Mouse (Mus musculus) midbrain, postnatal 0 days (tissue): ENCODE measurements around the gene Krt17. TPM values are rescaled to one million over a fixed set of nuclear protein-coding genes. Genes with fewer than 3 reads are reported as not detected.
A peak's percentile ranks its signal among the peaks of the same experiment; 100 is the strongest.
"Not testable (repeated sequence)": the region's sequence is repeated elsewhere in the genome, so short reads cannot be mapped to it uniquely, and the experiment has no call there.

Experiments
- ATAC-seq: fragments of 200-750 bp; cut with Nextera tagmentation; 2 replicates; pipeline ENCODE4 v1.8.0; 2017; ENCODE audit warnings: moderate number of reproducible peaks, mild to moderate bottlenecking, moderate TSS enrichment, moderate library complexity; ENCODE audit not compliant: low FRiP score
- DNase-seq: peaks from one replicate; pipeline ENCODE4 v3.0.0-alpha.2; 2015; ENCODE audit warnings: low spot score
- H3K27ac ChIP-seq: fragments of 300-500 bp; sonication (generic); 2 replicates; pipeline ENCODE4 v1.5.1; 2014; ENCODE audit warnings: low read depth, mild to moderate bottlenecking, low read length, mixed read lengths
- H3K27me3 ChIP-seq: fragments of 300-500 bp; sonication (generic); 2 replicates; pipeline ENCODE4 v1.6.1; 2014; ENCODE audit warnings: low read length, control low read depth, mixed read lengths; ENCODE audit not compliant: insufficient read depth
- H3K36me3 ChIP-seq: fragments of 300-500 bp; sonication (generic); 2 replicates; pipeline ENCODE4 v1.6.1; 2014; ENCODE audit warnings: low read length, control low read depth, mixed read lengths; ENCODE audit not compliant: insufficient read depth
- H3K4me1 ChIP-seq: fragments of 300-500 bp; sonication (generic); 2 replicates; pipeline ENCODE4 v1.6.1; 2014; ENCODE audit warnings: mild to moderate bottlenecking, control low read depth, antibody characterized with exemption, low read length, mixed read lengths; ENCODE audit not compliant: insufficient read depth
- H3K4me2 ChIP-seq: fragments of 300-500 bp; sonication (generic); 2 replicates; pipeline ENCODE4 v1.6.1; 2014; ENCODE audit warnings: low read depth, mild to moderate bottlenecking, low read length, mixed read lengths; ENCODE audit not compliant: poor library complexity, severe bottlenecking
- H3K4me3 ChIP-seq: fragments of 300-500 bp; sonication (generic); 2 replicates; pipeline ENCODE4 v1.5.1; 2014; ENCODE audit warnings: low read depth, mild to moderate bottlenecking, low read length, moderate library complexity
- H3K9ac ChIP-seq: fragments of 300-500 bp; sonication (generic); replicated peaks from 2 replicates; pipeline ENCODE4 v1.6.1; 2014; ENCODE audit warnings: mild to moderate bottlenecking, low read length, moderate library complexity, mixed read lengths; ENCODE audit not compliant: poor library complexity, severe bottlenecking
- H3K9me3 ChIP-seq: fragments of 300-500 bp; sonication (generic); 2 replicates; pipeline ENCODE4 v1.6.1; 2016; ENCODE audit warnings: low read length, control low read depth
- CTCF ChIP-seq: IDR thresholded peaks from 2 replicates; pipeline ENCODE4 v1.5.1; 2016; ENCODE audit warnings: antibody characterized with exemption, mild to moderate bottlenecking
- WGBS: fragments of 180-500 bp; shearing (Covaris S2); extraction: QIAGEN DNeasy Blood & Tissue Kit; methylation state at CpG from one replicate; pipeline ENCODE4 v1.1.7; 2014; 5-methylcytosine and 5-hydroxymethylcytosine counted together
- polyA plus RNA-seq: library from polyadenylated mRNA; unstranded; fragments of >200 nt; fragmentation: Nextera tagmentation; extraction: Ambion mirVana; gene quantifications from 2 replicates; pipeline ENCODE4 v1.2.1, GENCODE M21; 2015
- total RNA-seq: library from RNA; depleted of rRNA; stranded (reverse); fragments of >200 nt; gene quantifications from 2 replicates; pipeline ENCODE4 v1.2.3, GENCODE M21; 2014; rRNA removed

Gene Krt17
- total RNA-seq (0.52 and 5.5 TPM in 2 replicates), polyA plus RNA-seq (1.2 and 1.5 TPM in 2 replicates)

DNA sequence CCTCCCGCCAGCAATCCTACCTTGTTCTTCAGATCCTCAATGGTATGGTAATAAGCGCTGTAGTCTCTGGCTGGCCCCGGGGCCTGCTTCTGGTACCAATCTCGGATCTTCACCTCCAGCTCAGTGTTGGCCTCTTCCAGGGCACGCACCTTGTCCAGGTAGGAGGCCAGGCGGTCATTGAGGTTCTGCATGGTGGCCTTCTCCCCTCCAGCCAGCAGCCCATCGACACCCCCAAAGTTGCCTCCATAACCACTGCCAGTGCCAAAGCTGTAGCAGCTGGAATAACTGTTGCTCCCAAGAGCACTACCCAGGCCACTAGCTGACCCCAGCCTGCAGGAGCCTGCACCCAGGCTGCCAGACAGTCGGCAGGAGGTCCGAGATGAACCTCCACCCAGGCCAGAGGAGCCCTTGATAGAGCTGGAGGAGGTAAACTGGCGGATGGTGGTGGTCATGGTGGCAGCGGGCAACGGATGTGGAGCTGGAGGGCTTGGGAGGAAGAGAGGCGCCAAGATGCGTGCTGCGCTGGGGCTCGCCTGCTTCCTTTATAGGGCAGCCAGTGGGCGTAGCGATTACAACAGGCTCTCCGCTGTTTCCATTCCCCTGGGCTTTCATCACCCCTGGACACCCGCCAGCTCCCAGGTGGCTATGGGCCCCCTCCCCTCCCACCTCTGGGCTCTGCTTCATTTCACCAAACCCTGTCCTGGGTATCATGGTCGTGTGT, at the start of gene Krt17:
Krt17 (minus strand) TSS at position 516 of the 721 bp plus-strand sequence.
- H3K9ac ChIP-seq = no peak within 1 kb of the TSS
- H3K4me2 ChIP-seq = no peak within 1 kb of the TSS
- H3K4me3 ChIP-seq = no peak within 1 kb of the TSS
- 84% methylated on average over 20 of the region's 21 CpGs for WGBS
- no peaks in the 10 kb centered on the region for H3K36me3 ChIP-seq
- H3K9me3 ChIP-seq = no peaks in the 10 kb centered on the region
- ATAC-seq = no peak
- H3K27ac ChIP-seq = no peak within 1 kb of the TSS
- no peak for DNase-seq
- no peaks in the 10 kb centered on the region for H3K27me3 ChIP-seq
- no peaks in the 10 kb centered on the region for H3K4me1 ChIP-seq
- TF ChIP-seq CTCF = no peak

DNA sequence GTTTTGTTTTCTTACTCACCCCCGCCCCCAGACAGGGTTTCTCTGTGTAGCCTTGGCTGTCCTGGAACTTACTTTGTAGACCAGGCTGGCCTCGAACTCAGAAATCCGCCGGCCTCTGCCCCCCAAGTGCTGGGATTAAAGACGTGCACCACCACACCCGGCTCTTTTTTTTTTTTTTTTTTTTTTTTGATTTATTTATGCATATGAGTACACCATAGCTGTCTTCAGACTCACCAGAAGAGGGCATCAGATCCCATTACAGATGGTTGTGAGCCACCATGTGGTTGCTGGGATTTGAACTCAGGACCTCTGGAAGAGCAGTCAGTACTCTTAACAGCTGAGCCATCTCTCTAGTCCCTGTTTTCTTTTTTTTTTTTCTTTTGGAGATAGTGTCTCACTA, 47.8 kb upstream of the Krt17 start:
- H3K9ac ChIP-seq, H3K27ac ChIP-seq, H3K27me3 ChIP-seq, H3K36me3 ChIP-seq, DNase-seq, H3K4me1 ChIP-seq, H3K4me3 ChIP-seq, H3K4me2 ChIP-seq, ATAC-seq, H3K9me3 ChIP-seq: not testable (repeated sequence)
- WGBS = 88% methylated on average over 5 of the region's 6 CpGs

DNA sequence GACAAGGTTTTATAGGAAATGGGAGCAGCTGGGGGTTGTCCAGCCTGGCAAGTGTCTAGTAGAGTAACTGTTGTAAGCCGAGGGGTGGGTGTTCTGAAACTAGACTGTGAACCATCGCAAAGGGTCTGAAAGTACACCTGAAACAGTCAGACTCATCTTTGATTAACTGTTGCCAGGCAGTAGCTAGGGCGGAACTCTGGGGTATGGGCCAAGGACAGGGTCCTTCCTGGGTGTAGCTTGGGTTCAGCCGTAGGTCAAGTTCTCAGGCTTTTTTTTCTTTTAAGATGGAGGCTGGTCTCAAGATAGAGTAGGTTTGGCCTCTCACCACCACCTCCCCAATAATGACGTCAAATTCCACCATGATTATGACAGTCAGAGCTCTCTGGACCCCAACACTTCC, 47.1 kb upstream of the Krt17 start:
- no peaks in the 10 kb centered on the region for H3K9me3 ChIP-seq
- H3K4me3 ChIP-seq = no peak overlapping the region
- H3K9ac ChIP-seq = no peak overlapping the region
- H3K4me1 ChIP-seq = 0 out of 2 replicates have a peak, but pooled peaks cover 4% of the 10 kb centered on the region
- H3K36me3 ChIP-seq = no peaks in the 10 kb centered on the region
- no peak overlapping the region for H3K27ac ChIP-seq
- no peak overlapping the region for H3K4me2 ChIP-seq
- no peak for DNase-seq
- H3K27me3 ChIP-seq = no peaks in the 10 kb centered on the region
- TF ChIP-seq CTCF = no peak
- WGBS = 90% methylated on average over 5 of the region's 5 CpGs
- ATAC-seq = no peak

DNA sequence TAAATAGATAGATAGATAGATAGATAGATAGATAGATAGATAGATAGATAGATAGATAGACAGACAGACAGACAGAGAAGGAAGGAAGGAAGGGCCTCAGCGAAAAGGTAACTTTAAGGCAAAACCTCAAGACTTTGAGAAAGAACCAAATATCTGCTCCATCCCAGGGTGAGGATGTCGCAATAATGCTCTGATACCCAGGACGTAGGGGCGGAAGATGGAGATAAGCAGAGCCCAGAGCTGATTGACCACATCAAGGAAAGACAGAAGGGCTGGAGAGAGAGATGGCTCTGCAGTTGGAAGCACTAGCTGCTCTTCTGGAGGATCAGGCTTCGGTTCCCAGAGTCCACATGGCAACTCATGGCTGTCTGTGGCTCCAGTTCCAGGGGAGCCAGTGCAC, 40.5 kb upstream of the Krt17 start:
- WGBS = 89% methylated on average over 5 of the region's 5 CpGs
- no peaks in the 10 kb centered on the region for H3K36me3 ChIP-seq
- TF ChIP-seq CTCF = no peak
- no peaks in the 10 kb centered on the region for H3K27me3 ChIP-seq
- H3K27ac ChIP-seq = no peak overlapping the region
- H3K4me3 ChIP-seq = no peak overlapping the region
- H3K4me2 ChIP-seq = no peak overlapping the region
- ATAC-seq = no peak
- no peaks in the 10 kb centered on the region for H3K4me1 ChIP-seq
- H3K9me3 ChIP-seq = no peaks in the 10 kb centered on the region
- no peak for DNase-seq
- no peak overlapping the region for H3K9ac ChIP-seq

DNA sequence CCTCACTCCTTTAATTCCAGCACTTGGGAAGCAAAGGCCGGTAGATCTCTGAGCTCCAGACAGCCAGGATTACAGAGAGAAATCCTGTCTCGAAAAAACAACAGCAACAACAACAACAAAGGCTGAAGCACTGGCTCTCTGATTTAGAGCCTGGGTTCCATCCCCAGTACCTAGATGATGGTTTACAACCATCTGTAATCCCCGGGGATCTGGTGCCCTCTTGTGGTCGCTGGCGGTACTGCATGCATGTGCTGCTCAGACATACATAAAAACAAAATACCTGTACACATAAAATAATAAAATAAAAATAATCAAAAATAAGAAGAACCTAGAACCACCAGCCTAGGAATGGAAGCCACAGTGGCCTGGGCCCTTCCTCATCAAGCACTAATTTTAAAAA, 39.5 kb upstream of the Krt17 start:
- H3K4me3 ChIP-seq = no peak overlapping the region
- H3K36me3 ChIP-seq = no peaks in the 10 kb centered on the region
- no peaks in the 10 kb centered on the region for H3K27me3 ChIP-seq
- DNase-seq (peak; percentile 59), ATAC-seq (no peak)
- H3K4me1 ChIP-seq = no peaks in the 10 kb centered on the region
- peak; percentile 96 for TF ChIP-seq CTCF
- no peak overlapping the region for H3K4me2 ChIP-seq
- H3K9me3 ChIP-seq = no peaks in the 10 kb centered on the region
- no peak overlapping the region for H3K9ac ChIP-seq
- H3K27ac ChIP-seq = no peak overlapping the region
- 6% methylated on average over 5 of the region's 5 CpGs for WGBS

DNA sequence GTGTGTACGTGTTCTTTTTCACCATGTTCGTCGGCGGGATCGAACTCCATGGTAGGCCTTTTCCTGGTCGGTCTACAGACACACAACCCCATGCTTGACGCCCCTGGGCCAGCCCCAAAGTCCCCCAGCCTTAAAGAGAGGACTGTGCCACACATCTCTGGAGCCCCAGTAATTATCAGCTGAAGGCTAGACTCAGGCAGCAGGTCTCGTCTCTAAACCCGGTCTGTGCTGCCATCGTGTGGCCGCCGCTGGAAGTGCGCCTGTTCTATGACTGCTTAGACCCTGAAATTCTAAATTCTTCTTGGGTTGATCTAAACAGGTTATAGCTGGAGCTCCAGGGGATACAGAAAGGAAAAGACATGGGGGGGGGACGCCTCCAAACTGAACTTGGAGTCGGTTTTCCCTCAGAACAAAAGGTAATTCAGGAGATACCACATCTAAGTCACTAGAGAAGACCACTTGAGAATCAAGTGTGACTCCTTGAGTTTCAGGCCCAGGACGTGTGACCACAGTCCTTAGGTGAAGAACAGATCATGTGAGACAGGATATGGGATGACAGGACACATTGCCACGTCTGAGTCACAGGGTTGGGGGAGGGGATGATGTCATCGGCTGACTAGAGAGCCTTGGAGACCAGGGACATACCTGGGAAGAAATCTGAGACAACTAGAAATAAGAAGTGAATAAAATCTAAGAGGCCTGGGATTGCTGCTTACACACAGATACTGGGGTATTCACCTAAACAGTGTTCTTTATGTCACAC, 37.6 kb upstream of the Krt17 start:
- Histone ChIP-seq H3K27me3 (no peaks in the 10 kb centered on the region), H3K36me3 (no peaks in the 10 kb centered on the region), H3K27ac (0 out of 2 replicates have a peak overlapping the region, but pooled peaks have one; percentile 26), H3K4me2 (peak overlapping the region; percentile 41), H3K9me3 (no peaks in the 10 kb centered on the region), H3K4me3 (no peak overlapping the region), H3K4me1 (no peaks in the 10 kb centered on the region), H3K9ac (no peak overlapping the region)
- TF ChIP-seq CTCF = peak; percentile 95
- DNase-seq = peak; percentile 71
- ATAC-seq = 0 out of 2 replicates have a peak, but pooled peaks have one; percentile 38
- WGBS = 22% methylated on average over 18 of the region's 18 CpGs
